Mouse (Mus musculus): Measurements from ENCODE around the gene Fam98b.

- TF ChIP-seq CTCF (IDR thresholded peaks at IDR 0.05; ENCODE audit: extremely low read depth, insufficient read length, insufficient replicate concordance, low read depth, low read length), result no peak
- no peak for TF ChIP-seq POLR2A (IDR thresholded peaks at IDR 0.05; ENCODE audit: low read depth, low read length)
Observed at GRCm38 (mm10) chr2:117318991-117319390, 69.5 kb downstream of the Fam98b start.

Data from small intestine, adult 2 months (tissue).